Mouse (Mus musculus): Measurements from ENCODE around the gene Clip1. TPM values are rescaled to one million over a fixed set of nuclear protein-coding genes. Genes with fewer than 3 reads are reported as not detected.

The Clip1 gene
- polyA plus RNA-seq, 1 experiment from 2014 or later: 37.8 TPM

DNA sequence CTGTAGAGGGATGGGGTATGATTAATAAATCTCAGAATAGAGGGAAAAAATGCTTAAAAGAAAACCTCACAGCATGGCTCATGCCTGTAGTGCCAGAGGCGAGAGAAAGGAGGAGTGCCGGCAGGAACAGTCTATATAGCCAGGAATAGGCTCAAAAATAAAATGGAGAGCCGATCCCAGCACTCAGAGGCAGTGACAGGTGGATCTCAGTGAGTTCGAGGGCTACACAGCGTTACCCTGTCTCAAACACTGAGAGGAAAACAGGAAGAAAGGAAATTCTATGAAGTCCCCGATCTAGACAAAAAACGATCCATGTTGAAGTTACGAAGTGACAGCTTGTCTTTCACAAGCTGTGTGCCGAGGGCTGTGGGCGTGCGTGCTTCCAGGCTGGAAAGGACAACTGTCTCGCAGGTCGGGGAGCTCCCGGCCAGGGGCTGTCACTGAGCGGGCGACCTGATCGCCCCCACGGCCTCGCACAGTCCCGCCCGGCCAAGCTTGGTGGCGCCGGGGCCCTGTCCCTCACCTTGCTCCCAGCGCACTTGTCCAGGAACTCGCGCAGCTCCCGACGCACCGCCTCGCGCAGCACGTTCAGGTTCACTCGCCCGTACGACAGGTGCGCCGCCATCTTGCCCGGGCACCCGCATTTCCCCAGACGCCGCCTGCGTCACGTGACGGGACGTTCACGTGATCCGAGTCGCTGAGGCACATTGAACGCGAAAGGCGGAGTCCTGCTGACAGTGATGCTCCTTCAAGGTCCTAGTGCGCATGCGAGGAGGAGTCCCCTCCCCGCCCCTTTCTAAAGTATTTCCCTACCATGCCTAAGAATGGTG is 111.8 kb downstream of the Clip1 start, which contains the start of gene Vps33a:
Gene Vps33a (minus strand): TSS at position 682 of the 830 bp plus-strand sequence.
- H3K4me2 ChIP-seq (ENCODE audit: low read depth, severe bottlenecking): peak within 1 kb of the TSS; percentile 76
- H3K27me3 ChIP-seq (ENCODE audit: control insufficient read depth, insufficient read depth, low read length): no peaks in the 10 kb centered on the region
- H3K4me3 ChIP-seq (ENCODE audit: low read depth, low read length): peak within 1 kb of the TSS; percentile 87
- no peaks in the 10 kb centered on the region; the same call in 1 of the 2 replicates for H3K36me3 ChIP-seq (ENCODE audit: control insufficient read depth, insufficient read depth, low read length)
- no peaks in the 10 kb centered on the region for H3K4me1 ChIP-seq (ENCODE audit: control insufficient read depth, insufficient read depth, low read length)
- peak; percentile 100 for DNase-seq (ENCODE audit: low spot score)
- ATAC-seq (ENCODE audit: insufficient number of reproducible peaks, low FRiP score, low TSS enrichment, low read depth): peak; percentile 87
- under 1% methylated on average over 54 of the region's 54 CpGs for WGBS
- no peaks in the 10 kb centered on the region for H3K9me3 ChIP-seq (ENCODE audit: control insufficient read depth, low read length)
- H3K27ac ChIP-seq (replicated peaks; ENCODE audit: low read depth, low read length): no peak within 1 kb of the TSS
- H3K9ac ChIP-seq (ENCODE audit: low read length): peak within 1 kb of the TSS; percentile 74

- H3K9me3 ChIP-seq (ENCODE audit: control insufficient read depth, low read length): no peaks in the 10 kb centered on the region
- no peaks in the 10 kb centered on the region for H3K4me1 ChIP-seq (ENCODE audit: control insufficient read depth, insufficient read depth, low read length)
- DNase-seq (ENCODE audit: low spot score) (no peak), ATAC-seq (ENCODE audit: insufficient number of reproducible peaks, low FRiP score, low TSS enrichment, low read depth) (no peak)
- no peak overlapping the region for H3K9ac ChIP-seq (ENCODE audit: low read length)
- WGBS: 95% methylated on average over 11 of the region's 11 CpGs
- no peak overlapping the region for H3K27ac ChIP-seq (replicated peaks; ENCODE audit: low read depth, low read length)
- no peak overlapping the region for H3K4me2 ChIP-seq (ENCODE audit: low read depth, severe bottlenecking)
- H3K27me3 ChIP-seq (ENCODE audit: control insufficient read depth, insufficient read depth, low read length): no peaks in the 10 kb centered on the region
- H3K36me3 ChIP-seq (ENCODE audit: control insufficient read depth, insufficient read depth, low read length): peaks cover 9% of the 10 kb centered on the region
- no peak overlapping the region for H3K4me3 ChIP-seq (ENCODE audit: low read depth, low read length)
Observed at GRCm38 (mm10) chr5:123561128-123561527, 123.3 kb downstream of the Clip1 start.

- 95% methylated on average over 8 of the region's 8 CpGs for WGBS
- Histone ChIP-seq H3K9me3 (ENCODE audit: control insufficient read depth, low read length) (no peaks in the 10 kb centered on the region), H3K27ac (replicated peaks; ENCODE audit: low read depth, low read length) (no peak overlapping the region), H3K36me3 (ENCODE audit: control insufficient read depth, insufficient read depth, low read length) (peaks cover 9% of the 10 kb centered on the region; the same call in 1 of the 2 replicates), H3K4me3 (ENCODE audit: low read depth, low read length) (no peak overlapping the region), H3K27me3 (ENCODE audit: control insufficient read depth, insufficient read depth, low read length) (no peaks in the 10 kb centered on the region), H3K4me2 (ENCODE audit: low read depth, severe bottlenecking) (no peak overlapping the region), H3K9ac (ENCODE audit: low read length) (no peak overlapping the region), H3K4me1 (ENCODE audit: control insufficient read depth, insufficient read depth, low read length) (no peaks in the 10 kb centered on the region)
- DNase-seq (ENCODE audit: low spot score) (no peak), ATAC-seq (ENCODE audit: insufficient number of reproducible peaks, low FRiP score, low TSS enrichment, low read depth) (no peak)
Observed at GRCm38 (mm10) chr5:123559588-123559987, 124.8 kb downstream of the Clip1 start.

GRCm38 (mm10) chr5:123556451-123556850 is 128.0 kb downstream of the Clip1 start:
- DNase-seq (ENCODE audit: low spot score): no peak
- H3K4me1 ChIP-seq (ENCODE audit: control insufficient read depth, insufficient read depth, low read length): no peaks in the 10 kb centered on the region
- H3K27ac ChIP-seq (replicated peaks; ENCODE audit: low read depth, low read length): no peak overlapping the region
- H3K27me3 ChIP-seq (ENCODE audit: control insufficient read depth, insufficient read depth, low read length): no peaks in the 10 kb centered on the region
- no peaks in the 10 kb centered on the region for H3K9me3 ChIP-seq (ENCODE audit: control insufficient read depth, low read length)
- H3K4me3 ChIP-seq (ENCODE audit: low read depth, low read length): no peak overlapping the region
- no peak overlapping the region for H3K4me2 ChIP-seq (ENCODE audit: low read depth, severe bottlenecking)
- no peak overlapping the region for H3K9ac ChIP-seq (ENCODE audit: low read length)
- 81% methylated on average over 2 of the region's 2 CpGs for WGBS
- H3K36me3 ChIP-seq (ENCODE audit: control insufficient read depth, insufficient read depth, low read length): peaks cover 6% of the 10 kb centered on the region; the same call in 1 of the 2 replicates
- ATAC-seq (ENCODE audit: insufficient number of reproducible peaks, low FRiP score, low TSS enrichment, low read depth): no peak

- DNase-seq (ENCODE audit: low spot score) (no peak), ATAC-seq (ENCODE audit: insufficient number of reproducible peaks, low FRiP score, low TSS enrichment, low read depth) (no peak)
- H3K36me3 ChIP-seq (ENCODE audit: control insufficient read depth, insufficient read depth, low read length): peaks cover 4% of the 10 kb centered on the region; the same call in 1 of the 2 replicates
- 92% methylated on average over 7 of the region's 7 CpGs for WGBS
- H3K4me2 ChIP-seq (ENCODE audit: low read depth, severe bottlenecking): no peak overlapping the region
- H3K27me3 ChIP-seq (ENCODE audit: control insufficient read depth, insufficient read depth, low read length): no peaks in the 10 kb centered on the region
- no peaks in the 10 kb centered on the region for H3K9me3 ChIP-seq (ENCODE audit: control insufficient read depth, low read length)
- H3K4me3 ChIP-seq (ENCODE audit: low read depth, low read length): no peak overlapping the region
- H3K9ac ChIP-seq (ENCODE audit: low read length): no peak overlapping the region
- no peak overlapping the region for H3K27ac ChIP-seq (replicated peaks; ENCODE audit: low read depth, low read length)
- no peaks in the 10 kb centered on the region for H3K4me1 ChIP-seq (ENCODE audit: control insufficient read depth, insufficient read depth, low read length)
Observed at GRCm38 (mm10) chr5:123555693-123556092, 128.7 kb downstream of the Clip1 start.

- H3K4me2 ChIP-seq (ENCODE audit: low read depth, severe bottlenecking): no peak overlapping the region
- H3K36me3 ChIP-seq (ENCODE audit: control insufficient read depth, insufficient read depth, low read length): peaks cover 18% of the 10 kb centered on the region
- H3K4me3 ChIP-seq (ENCODE audit: low read depth, low read length): no peak overlapping the region
- 95% methylated on average over 10 of the region's 10 CpGs for WGBS
- no peak overlapping the region for H3K27ac ChIP-seq (replicated peaks; ENCODE audit: low read depth, low read length)
- no peaks in the 10 kb centered on the region for H3K9me3 ChIP-seq (ENCODE audit: control insufficient read depth, low read length)
- H3K4me1 ChIP-seq (ENCODE audit: control insufficient read depth, insufficient read depth, low read length): no peaks in the 10 kb centered on the region
- ATAC-seq (ENCODE audit: insufficient number of reproducible peaks, low FRiP score, low TSS enrichment, low read depth) (no peak), DNase-seq (ENCODE audit: low spot score) (no peak)
- H3K27me3 ChIP-seq (ENCODE audit: control insufficient read depth, insufficient read depth, low read length): no peaks in the 10 kb centered on the region
- no peak overlapping the region for H3K9ac ChIP-seq (ENCODE audit: low read length)
Observed at GRCm38 (mm10) chr5:123533801-123534200, 150.6 kb downstream of the Clip1 start.

GRCm38 (mm10) chr5:123530056-123530455 is 154.4 kb downstream of the Clip1 start:
- DNase-seq (ENCODE audit: low spot score) (no peak), ATAC-seq (ENCODE audit: insufficient number of reproducible peaks, low FRiP score, low TSS enrichment, low read depth) (no peak)
- no peak overlapping the region for H3K9ac ChIP-seq (ENCODE audit: low read length)
- 90% methylated on average over 8 of the region's 8 CpGs for WGBS
- no peak overlapping the region for H3K27ac ChIP-seq (replicated peaks; ENCODE audit: low read depth, low read length)
- H3K4me2 ChIP-seq (ENCODE audit: low read depth, severe bottlenecking): no peak overlapping the region
- peaks cover 17% of the 10 kb centered on the region for H3K36me3 ChIP-seq (ENCODE audit: control insufficient read depth, insufficient read depth, low read length)
- no peaks in the 10 kb centered on the region for H3K4me1 ChIP-seq (ENCODE audit: control insufficient read depth, insufficient read depth, low read length)
- H3K4me3 ChIP-seq (ENCODE audit: low read depth, low read length): no peak overlapping the region
- H3K9me3 ChIP-seq (ENCODE audit: control insufficient read depth, low read length): no peaks in the 10 kb centered on the region
- no peaks in the 10 kb centered on the region for H3K27me3 ChIP-seq (ENCODE audit: control insufficient read depth, insufficient read depth, low read length)

DNA sequence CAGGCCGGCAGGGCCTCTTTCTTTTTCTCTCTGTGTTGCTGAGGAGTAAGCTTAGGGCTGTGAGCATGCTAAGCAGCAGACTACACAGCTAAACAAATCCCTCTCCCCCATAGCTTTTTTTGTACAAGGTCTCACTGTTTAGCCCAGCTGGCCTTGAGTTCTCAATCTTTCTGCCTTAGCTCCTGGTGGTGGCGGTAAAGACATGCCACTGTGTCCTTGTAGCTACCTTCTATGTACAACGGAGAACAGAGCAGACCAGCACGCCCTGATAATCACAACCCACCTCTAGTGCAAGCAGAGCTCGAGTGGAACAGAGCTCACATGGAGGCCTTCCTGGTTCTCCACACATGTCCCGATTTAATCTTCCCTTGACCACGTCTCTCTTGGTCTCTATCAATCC is 155.8 kb downstream of the Clip1 start:
- H3K4me3 ChIP-seq (ENCODE audit: low read depth, low read length): no peak overlapping the region
- DNase-seq (ENCODE audit: low spot score) (no peak), ATAC-seq (ENCODE audit: insufficient number of reproducible peaks, low FRiP score, low TSS enrichment, low read depth) (no peak)
- no peak overlapping the region for H3K27ac ChIP-seq (replicated peaks; ENCODE audit: low read depth, low read length)
- no peak overlapping the region for H3K4me2 ChIP-seq (ENCODE audit: low read depth, severe bottlenecking)
- no peak overlapping the region; the same call in 1 of the 2 replicates for H3K9ac ChIP-seq (ENCODE audit: low read length)
- no peaks in the 10 kb centered on the region for H3K27me3 ChIP-seq (ENCODE audit: control insufficient read depth, insufficient read depth, low read length)
- H3K9me3 ChIP-seq (ENCODE audit: control insufficient read depth, low read length): no peaks in the 10 kb centered on the region
- H3K4me1 ChIP-seq (ENCODE audit: control insufficient read depth, insufficient read depth, low read length): peaks cover 4% of the 10 kb centered on the region
- H3K36me3 ChIP-seq (ENCODE audit: control insufficient read depth, insufficient read depth, low read length): peaks cover 11% of the 10 kb centered on the region
- WGBS: 81% methylated on average over 7 of the region's 7 CpGs

Measured in limb, embryonic 11.5 days (tissue).